Mouse (Mus musculus): ENCODE data around the gene Cyp46a1.

DNA sequence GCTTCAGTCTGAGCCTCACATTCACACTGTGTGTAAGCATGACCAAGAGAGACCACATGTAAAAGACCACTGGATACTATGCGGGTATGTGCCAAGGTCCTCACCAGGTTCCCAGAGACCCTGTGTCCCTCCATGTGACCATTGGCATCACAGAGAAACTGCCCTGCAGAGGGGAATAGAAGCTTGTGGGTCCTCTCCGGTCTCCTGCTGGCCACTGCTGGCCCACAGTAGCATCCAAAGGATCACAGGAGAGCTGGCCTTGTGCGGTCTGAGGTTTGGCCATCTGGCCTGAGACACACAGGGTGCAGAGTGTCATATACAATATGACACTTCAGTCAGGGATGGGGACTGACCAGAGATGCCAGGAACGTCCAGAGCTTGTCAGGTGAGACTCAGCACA is 24.1 kb upstream of the Cyp46a1 start:
- TF ChIP-seq CTCF (IDR thresholded peaks at IDR 0.05; ENCODE audit: low read depth) (no peak), EP300 (IDR thresholded peaks at IDR 0.05; ENCODE audit: low read depth) (no peak)

All from heart, postnatal 0 days (tissue).